Mouse (Mus musculus): ENCODE measurements around the gene Acbd7. TPM values are rescaled to one million over a fixed set of nuclear protein-coding genes. Genes with fewer than 3 reads are reported as not detected.

The Acbd7 gene
- polyA plus RNA-seq, 1 experiment from 2014 or later = 0.40 TPM

- Histone ChIP-seq H3K4me1 (replicated peaks; ENCODE audit: control insufficient read depth, insufficient read depth, low read length) (no peaks in the 10 kb centered on the region), H3K36me3 (ENCODE audit: control insufficient read depth, insufficient read depth, low read length) (no peaks in the 10 kb centered on the region), H3K4me3 (ENCODE audit: low read depth, low read length) (no peak overlapping the region), H3K27ac (ENCODE audit: low read depth, low read length) (no peak overlapping the region), H3K9me3 (ENCODE audit: control insufficient read depth, low read length) (no peaks in the 10 kb centered on the region), H3K9ac (ENCODE audit: low read length) (no peak overlapping the region), H3K27me3 (ENCODE audit: control insufficient read depth, insufficient read depth, low read length) (no peaks in the 10 kb centered on the region), H3K4me2 (ENCODE audit: low read depth, low read length, severe bottlenecking) (no peak overlapping the region)
- DNase-seq (ENCODE audit: low spot score) (no peak), ATAC-seq (replicated peaks; ENCODE audit: low FRiP score) (no peak)
Measured at GRCm38 (mm10) chr2:3353160-3353559, 17.2 kb downstream of the Acbd7 start.

GRCm38 (mm10) chr2:3355793-3356192, 19.8 kb downstream of the Acbd7 start:
- no peak for DNase-seq (ENCODE audit: low spot score)
- ATAC-seq (replicated peaks; ENCODE audit: low FRiP score) = no peak
- H3K36me3 ChIP-seq (ENCODE audit: control insufficient read depth, insufficient read depth, low read length) = no peaks in the 10 kb centered on the region
- H3K4me2 ChIP-seq (ENCODE audit: low read depth, low read length, severe bottlenecking) = no peak overlapping the region
- H3K9ac ChIP-seq (ENCODE audit: low read length) = no peak overlapping the region
- no peaks in the 10 kb centered on the region for H3K4me1 ChIP-seq (replicated peaks; ENCODE audit: control insufficient read depth, insufficient read depth, low read length)
- H3K27me3 ChIP-seq (ENCODE audit: control insufficient read depth, insufficient read depth, low read length) = no peaks in the 10 kb centered on the region
- WGBS = 90% methylated on average over 8 of the region's 8 CpGs
- no peak overlapping the region for H3K27ac ChIP-seq (ENCODE audit: low read depth, low read length)
- no peaks in the 10 kb centered on the region for H3K9me3 ChIP-seq (ENCODE audit: control insufficient read depth, low read length)
- no peak overlapping the region for H3K4me3 ChIP-seq (ENCODE audit: low read depth, low read length)

- H3K9ac ChIP-seq (ENCODE audit: low read length) = no peak overlapping the region
- H3K4me2 ChIP-seq (ENCODE audit: low read depth, low read length, severe bottlenecking) = no peak overlapping the region
- H3K36me3 ChIP-seq (ENCODE audit: control insufficient read depth, insufficient read depth, low read length) = no peaks in the 10 kb centered on the region
- H3K27me3 ChIP-seq (ENCODE audit: control insufficient read depth, insufficient read depth, low read length) = no peaks in the 10 kb centered on the region
- no peaks in the 10 kb centered on the region for H3K9me3 ChIP-seq (ENCODE audit: control insufficient read depth, low read length)
- H3K27ac ChIP-seq (ENCODE audit: low read depth, low read length) = no peak overlapping the region
- ATAC-seq (replicated peaks; ENCODE audit: low FRiP score) = no peak
- no peaks in the 10 kb centered on the region for H3K4me1 ChIP-seq (replicated peaks; ENCODE audit: control insufficient read depth, insufficient read depth, low read length)
- no peak overlapping the region for H3K4me3 ChIP-seq (ENCODE audit: low read depth, low read length)
- no peak for DNase-seq (ENCODE audit: low spot score)
- WGBS = 81% methylated on average over 3 of the region's 3 CpGs
Measured at GRCm38 (mm10) chr2:3356311-3356710, 20.3 kb downstream of the Acbd7 start.

- Histone ChIP-seq H3K4me2 (ENCODE audit: low read depth, low read length, severe bottlenecking) (no peak overlapping the region), H3K4me3 (ENCODE audit: low read depth, low read length) (no peak overlapping the region), H3K36me3 (ENCODE audit: control insufficient read depth, insufficient read depth, low read length) (no peaks in the 10 kb centered on the region), H3K27ac (ENCODE audit: low read depth, low read length) (no peak overlapping the region), H3K4me1 (replicated peaks; ENCODE audit: control insufficient read depth, insufficient read depth, low read length) (no peaks in the 10 kb centered on the region), H3K9ac (ENCODE audit: low read length) (no peak overlapping the region), H3K27me3 (ENCODE audit: control insufficient read depth, insufficient read depth, low read length) (no peaks in the 10 kb centered on the region), H3K9me3 (ENCODE audit: control insufficient read depth, low read length) (no peaks in the 10 kb centered on the region)
- ATAC-seq (replicated peaks; ENCODE audit: low FRiP score) (no peak), DNase-seq (ENCODE audit: low spot score) (no peak)
- 82% methylated on average over 3 of the region's 3 CpGs for WGBS
Measured at GRCm38 (mm10) chr2:3357887-3358286, 21.9 kb downstream of the Acbd7 start.

- WGBS = 80% methylated on average over 3 of the region's 3 CpGs
- H3K9ac ChIP-seq (ENCODE audit: low read length) = no peak overlapping the region
Measured at GRCm38 (mm10) chr2:3361067-3361466, 25.1 kb downstream of the Acbd7 start.

GRCm38 (mm10) chr2:3365127-3365526, 29.2 kb downstream of the Acbd7 start:
- no peak for ATAC-seq (replicated peaks; ENCODE audit: low FRiP score)
- no peak for DNase-seq (ENCODE audit: low spot score)
- no peaks in the 10 kb centered on the region for H3K4me1 ChIP-seq (replicated peaks; ENCODE audit: control insufficient read depth, insufficient read depth, low read length)

More at GRCm38 (mm10) chr2:3361067-3361466, 25.1 kb downstream of the Acbd7 start:
- Histone ChIP-seq H3K9me3 (ENCODE audit: control insufficient read depth, low read length) (no peaks in the 10 kb centered on the region), H3K4me3 (ENCODE audit: low read depth, low read length) (no peak overlapping the region), H3K27me3 (ENCODE audit: control insufficient read depth, insufficient read depth, low read length) (no peaks in the 10 kb centered on the region), H3K4me2 (ENCODE audit: low read depth, low read length, severe bottlenecking) (no peak overlapping the region), H3K4me1 (replicated peaks; ENCODE audit: control insufficient read depth, insufficient read depth, low read length) (no peaks in the 10 kb centered on the region), H3K27ac (ENCODE audit: low read depth, low read length) (no peak overlapping the region), H3K36me3 (ENCODE audit: control insufficient read depth, insufficient read depth, low read length) (no peaks in the 10 kb centered on the region)
- DNase-seq (ENCODE audit: low spot score) (no peak), ATAC-seq (replicated peaks; ENCODE audit: low FRiP score) (no peak)

GRCm38 (mm10) chr2:3387105-3387860, 51.3 kb downstream of the Acbd7 start:
- DNase-seq (ENCODE audit: low spot score) = no peak
- H3K4me3 ChIP-seq (ENCODE audit: low read depth, low read length) = no peak overlapping the region
- no peaks in the 10 kb centered on the region for H3K9me3 ChIP-seq (ENCODE audit: control insufficient read depth, low read length)
- no peak overlapping the region for H3K4me2 ChIP-seq (ENCODE audit: low read depth, low read length, severe bottlenecking)
- no peaks in the 10 kb centered on the region for H3K36me3 ChIP-seq (ENCODE audit: control insufficient read depth, insufficient read depth, low read length)
- H3K27ac ChIP-seq (ENCODE audit: low read depth, low read length) = no peak overlapping the region
- H3K27me3 ChIP-seq (ENCODE audit: control insufficient read depth, insufficient read depth, low read length) = no peaks in the 10 kb centered on the region
- ATAC-seq (replicated peaks; ENCODE audit: low FRiP score) = no peak
- H3K9ac ChIP-seq (ENCODE audit: low read length) = no peak overlapping the region
- 84% methylated on average over 6 of the region's 6 CpGs for WGBS
- H3K4me1 ChIP-seq (replicated peaks; ENCODE audit: control insufficient read depth, insufficient read depth, low read length) = no peaks in the 10 kb centered on the region

More at GRCm38 (mm10) chr2:3365127-3365526, 29.2 kb downstream of the Acbd7 start:
- H3K27ac ChIP-seq (ENCODE audit: low read depth, low read length) = no peak overlapping the region
- WGBS = 42% methylated on average over 4 of the region's 4 CpGs
- no peak overlapping the region for H3K9ac ChIP-seq (ENCODE audit: low read length)
- H3K27me3 ChIP-seq (ENCODE audit: control insufficient read depth, insufficient read depth, low read length) = no peaks in the 10 kb centered on the region
- H3K4me3 ChIP-seq (ENCODE audit: low read depth, low read length) = no peak overlapping the region
- no peaks in the 10 kb centered on the region for H3K9me3 ChIP-seq (ENCODE audit: control insufficient read depth, low read length)
- H3K36me3 ChIP-seq (ENCODE audit: control insufficient read depth, insufficient read depth, low read length) = no peaks in the 10 kb centered on the region
- H3K4me2 ChIP-seq (ENCODE audit: low read depth, low read length, severe bottlenecking) = no peak overlapping the region
